Mouse (Mus musculus): Measurements from ENCODE around the gene Klhl42. TPM values are rescaled to one million over a fixed set of nuclear protein-coding genes. Genes with fewer than 3 reads are reported as not detected.

Klhl42 gene
- polyA plus RNA-seq, 2 experiments: 1.9 to 2.0 TPM

DNA sequence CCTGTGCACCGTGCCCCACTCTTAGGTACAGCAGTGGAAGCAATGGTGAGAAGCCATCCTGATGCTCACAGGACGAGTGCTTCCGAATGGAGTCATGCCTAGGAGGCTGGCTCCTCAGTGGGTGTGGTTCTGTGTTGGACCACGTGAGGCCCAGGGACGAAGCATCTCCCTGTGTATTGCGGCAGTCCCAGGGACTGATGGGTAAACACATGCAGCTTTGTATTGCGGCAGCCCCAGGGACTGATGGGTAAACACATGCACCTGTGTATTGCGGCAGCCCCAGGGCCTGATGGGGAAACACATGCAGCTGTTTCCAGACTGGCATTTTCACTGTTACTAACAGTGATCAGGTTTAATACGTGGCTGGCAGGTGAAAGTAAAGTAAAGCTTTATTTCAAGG, 29.5 kb upstream of the Klhl42 start:
- ATAC-seq (ENCODE audit: insufficient read depth) (no peak), DNase-seq (ENCODE audit: low read depth in 3 of 3, low spot score in 3 of 3) (no peak)
- WGBS (ENCODE audit: insufficient replicate concordance): 77% methylated on average over 9 of the region's 9 CpGs
- Histone ChIP-seq H3K27ac (no peak overlapping the region), H3K4me2 (ENCODE audit: low read depth) (no peak overlapping the region), H3K27me3 (ENCODE audit: control insufficient read depth, insufficient read depth, low read length) (no peaks in the 10 kb centered on the region), H3K4me1 (replicated peaks; ENCODE audit: control insufficient read depth in 2 of 2, insufficient read depth in 2 of 2, low read length in 1 of 2) (no peaks in the 10 kb centered on the region), H3K4me3 (ENCODE audit: insufficient read depth in 1 of 2, low read depth in 2 of 2, low read length in 2 of 2) (no peak overlapping the region), H3K36me3 (replicated peaks; ENCODE audit: control insufficient read depth, insufficient read depth, low read depth) (peaks cover 7% of the 10 kb centered on the region), H3K9me3 (ENCODE audit: control insufficient read depth, low read length) (no peaks in the 10 kb centered on the region), H3K9ac (replicated peaks) (no peak overlapping the region)
- no peak for TF ChIP-seq EP300 (IDR thresholded peaks at IDR 0.05; ENCODE audit: low read depth)
- TF ChIP-seq CTCF (IDR thresholded peaks at IDR 0.05; ENCODE audit: low read depth): no peak

GRCm38 (mm10) chr6:147062034-147062433, 29.1 kb upstream of the Klhl42 start:
- TF ChIP-seq EP300 (IDR thresholded peaks at IDR 0.05; ENCODE audit: low read depth): no peak
- no peak for TF ChIP-seq CTCF (IDR thresholded peaks at IDR 0.05; ENCODE audit: low read depth)
- no peaks in the 10 kb centered on the region for H3K4me1 ChIP-seq (replicated peaks; ENCODE audit: control insufficient read depth in 2 of 2, insufficient read depth in 2 of 2, low read length in 1 of 2)
- peaks cover 7% of the 10 kb centered on the region for H3K36me3 ChIP-seq (replicated peaks; ENCODE audit: control insufficient read depth, insufficient read depth, low read depth)
- no peaks in the 10 kb centered on the region for H3K27me3 ChIP-seq (ENCODE audit: control insufficient read depth, insufficient read depth, low read length)
- DNase-seq (ENCODE audit: low read depth in 3 of 3, low spot score in 3 of 3) (no peak), ATAC-seq (ENCODE audit: insufficient read depth) (no peak)
- no peaks in the 10 kb centered on the region for H3K9me3 ChIP-seq (ENCODE audit: control insufficient read depth, low read length)
- H3K4me3 ChIP-seq (ENCODE audit: insufficient read depth in 1 of 2, low read depth in 2 of 2, low read length in 2 of 2): no peak overlapping the region
- H3K27ac ChIP-seq: no peak overlapping the region
- WGBS (ENCODE audit: insufficient replicate concordance): 75% methylated on average over 7 of the region's 7 CpGs
- H3K9ac ChIP-seq (replicated peaks): no peak overlapping the region
- no peak overlapping the region for H3K4me2 ChIP-seq (ENCODE audit: low read depth)

- Histone ChIP-seq H3K9me3 (ENCODE audit: control insufficient read depth, low read length) (no peaks in the 10 kb centered on the region), H3K36me3 (replicated peaks; ENCODE audit: control insufficient read depth, insufficient read depth, low read depth) (peaks cover 7% of the 10 kb centered on the region), H3K9ac (replicated peaks) (no peak overlapping the region), H3K4me2 (ENCODE audit: low read depth) (no peak overlapping the region), H3K27me3 (ENCODE audit: control insufficient read depth, insufficient read depth, low read length) (no peaks in the 10 kb centered on the region), H3K4me1 (replicated peaks; ENCODE audit: control insufficient read depth in 2 of 2, insufficient read depth in 2 of 2, low read length in 1 of 2) (no peaks in the 10 kb centered on the region), H3K27ac (no peak overlapping the region), H3K4me3 (ENCODE audit: insufficient read depth in 1 of 2, low read depth in 2 of 2, low read length in 2 of 2) (no peak overlapping the region)
- 85% methylated on average over 7 of the region's 7 CpGs for WGBS (ENCODE audit: insufficient replicate concordance)
- DNase-seq (ENCODE audit: low read depth in 3 of 3, low spot score in 3 of 3) (no peak), ATAC-seq (ENCODE audit: insufficient read depth) (no peak)
- TF ChIP-seq EP300 (IDR thresholded peaks at IDR 0.05; ENCODE audit: low read depth) (no peak), CTCF (IDR thresholded peaks at IDR 0.05; ENCODE audit: low read depth) (no peak)
Observed at GRCm38 (mm10) chr6:147062694-147063093, 28.5 kb upstream of the Klhl42 start.

DNA sequence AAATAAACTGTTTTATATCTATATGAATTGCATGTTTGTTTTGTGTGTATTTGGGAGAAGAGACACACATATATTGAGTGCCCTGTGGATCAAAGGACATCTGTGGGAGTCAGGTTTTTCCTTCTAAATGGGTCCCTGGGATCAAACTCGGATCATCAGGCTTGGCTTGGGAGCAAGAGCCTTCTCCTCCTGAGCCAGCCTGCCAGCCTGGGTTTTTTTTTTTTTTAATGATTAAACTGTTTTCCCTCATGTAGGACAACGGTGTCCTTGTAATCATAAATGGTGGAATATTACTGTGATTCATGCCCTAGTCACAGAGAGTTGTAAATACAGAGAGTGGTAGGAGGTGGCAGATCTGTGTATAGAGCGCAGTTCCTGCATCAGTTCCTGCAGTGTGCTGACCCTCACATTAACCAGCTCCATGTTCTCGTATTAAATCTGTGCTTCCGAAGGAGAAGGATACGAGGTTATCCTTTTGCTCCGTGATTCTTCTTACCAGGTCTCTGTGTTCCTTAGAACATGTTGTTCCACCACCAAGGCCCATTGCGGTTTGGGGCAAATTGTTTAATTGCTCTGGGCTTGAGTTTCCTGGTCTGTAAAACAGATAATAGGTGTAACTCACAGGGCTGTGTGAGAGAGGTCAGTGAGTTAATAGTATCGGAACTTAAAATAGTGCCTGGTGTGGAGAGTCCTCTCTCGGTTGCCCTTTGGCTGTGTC, 26.8 kb upstream of the Klhl42 start:
- 88% methylated on average over 10 of the region's 10 CpGs for WGBS (ENCODE audit: insufficient replicate concordance)
- TF ChIP-seq EP300 (IDR thresholded peaks at IDR 0.05; ENCODE audit: low read depth) (no peak), CTCF (IDR thresholded peaks at IDR 0.05; ENCODE audit: low read depth) (no peak)
- no peak for DNase-seq (ENCODE audit: low read depth in 3 of 3, low spot score in 3 of 3)
- H3K36me3 ChIP-seq (replicated peaks; ENCODE audit: control insufficient read depth, insufficient read depth, low read depth): peaks cover 7% of the 10 kb centered on the region
- no peak overlapping the region for H3K4me2 ChIP-seq (ENCODE audit: low read depth)
- no peaks in the 10 kb centered on the region for H3K9me3 ChIP-seq (ENCODE audit: control insufficient read depth, low read length)
- no peak for ATAC-seq (ENCODE audit: insufficient read depth)
- no peaks in the 10 kb centered on the region for H3K4me1 ChIP-seq (replicated peaks; ENCODE audit: control insufficient read depth in 2 of 2, insufficient read depth in 2 of 2, low read length in 1 of 2)
- H3K4me3 ChIP-seq (ENCODE audit: insufficient read depth in 1 of 2, low read depth in 2 of 2, low read length in 2 of 2): no peak overlapping the region
- H3K27me3 ChIP-seq (ENCODE audit: control insufficient read depth, insufficient read depth, low read length): no peaks in the 10 kb centered on the region
- H3K9ac ChIP-seq (replicated peaks): no peak overlapping the region
- H3K27ac ChIP-seq: no peak overlapping the region

GRCm38 (mm10) chr6:147064944-147065261, 26.3 kb upstream of the Klhl42 start:
- Histone ChIP-seq H3K36me3 (replicated peaks; ENCODE audit: control insufficient read depth, insufficient read depth, low read depth) (peaks cover 7% of the 10 kb centered on the region), H3K9ac (replicated peaks) (no peak overlapping the region), H3K27ac (no peak overlapping the region), H3K4me1 (replicated peaks; ENCODE audit: control insufficient read depth in 2 of 2, insufficient read depth in 2 of 2, low read length in 1 of 2) (no peaks in the 10 kb centered on the region), H3K4me2 (ENCODE audit: low read depth) (no peak overlapping the region), H3K9me3 (ENCODE audit: control insufficient read depth, low read length) (no peaks in the 10 kb centered on the region), H3K27me3 (ENCODE audit: control insufficient read depth, insufficient read depth, low read length) (no peaks in the 10 kb centered on the region), H3K4me3 (ENCODE audit: insufficient read depth in 1 of 2, low read depth in 2 of 2, low read length in 2 of 2) (no peak overlapping the region)
- DNase-seq (ENCODE audit: low read depth in 3 of 3, low spot score in 3 of 3) (no peak), ATAC-seq (ENCODE audit: insufficient read depth) (no peak)
- WGBS (ENCODE audit: insufficient replicate concordance): 87% methylated on average over 6 of the region's 6 CpGs
- TF ChIP-seq CTCF (IDR thresholded peaks at IDR 0.05; ENCODE audit: low read depth) (no peak), EP300 (IDR thresholded peaks at IDR 0.05; ENCODE audit: low read depth) (no peak)
